Mouse (Mus musculus) brain, embryonic 18.5 days (tissue): ENCODE measurements around the gene Adgrl1.

Experiments used
- DNase-seq: peaks from one replicate; pipeline ENCODE4 v3.0.0-alpha.2; 2012; ENCODE audit warnings: low read depth, low spot score

Gene Adgrl1

DNA sequence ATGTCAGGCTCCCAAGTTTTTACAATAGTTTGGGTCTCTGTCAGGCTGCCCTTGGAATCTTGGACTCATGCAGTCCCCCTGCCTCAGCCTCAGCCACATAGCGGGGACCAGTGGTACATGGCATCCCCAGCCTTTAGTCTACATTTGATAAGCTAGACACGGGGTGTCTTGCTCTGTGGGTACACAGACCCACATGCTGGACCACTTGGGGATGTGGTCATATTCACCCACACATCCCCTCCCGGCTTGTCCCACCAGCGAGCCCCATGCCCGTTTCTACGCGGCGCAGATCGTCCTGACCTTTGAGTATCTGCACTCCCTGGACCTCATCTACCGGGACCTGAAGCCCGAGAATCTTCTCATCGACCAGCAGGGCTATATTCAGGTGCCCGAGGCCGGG is 90.3 kb downstream of the Adgrl1 start:
- DNase-seq, result no peak
